Mouse (Mus musculus): ENCODE data around the gene Emc9. TPM values are rescaled to one million over a fixed set of nuclear protein-coding genes. Genes with fewer than 3 reads are reported as not detected.

Emc9 gene
- polyA plus RNA-seq, 2 experiments, result 19.2 to 33.0 TPM

GRCm38 (mm10) chr14:55540067-55540786 is 44.9 kb downstream of the Emc9 start, which contains the start of gene Pck2:
Pck2 (plus strand) TSS chr14:55540266.
- WGBS (ENCODE audit: insufficient replicate concordance), result under 1% methylated on average over 32 of the region's 32 CpGs
- peak within 1 kb of the TSS; percentile 66 to 79 for H3K4me3 ChIP-seq (ENCODE audit: insufficient read depth in 1 of 2, low read depth in 2 of 2, low read length in 2 of 2)
- peaks cover 20 to 30% of the 10 kb centered on the region in 2 experiments for H3K4me1 ChIP-seq (replicated peaks; ENCODE audit: control insufficient read depth in 2 of 2, insufficient read depth in 2 of 2, low read length in 1 of 2)
- ATAC-seq (ENCODE audit: insufficient read depth), result peak; percentile 96
- H3K9me3 ChIP-seq (ENCODE audit: control insufficient read depth, low read length), result no peaks in the 10 kb centered on the region
- H3K36me3 ChIP-seq (replicated peaks; ENCODE audit: control insufficient read depth, insufficient read depth, low read depth), result peaks cover 13% of the 10 kb centered on the region
- peak within 1 kb of the TSS; percentile 73 for H3K4me2 ChIP-seq (ENCODE audit: low read depth)
- peak within 1 kb of the TSS; percentile 88 for H3K9ac ChIP-seq (replicated peaks)
- DNase-seq (ENCODE audit: low read depth in 3 of 3, low spot score in 3 of 3), result peak; percentile 92 to 94 (median 93)
- no peaks in the 10 kb centered on the region for H3K27me3 ChIP-seq (ENCODE audit: control insufficient read depth, insufficient read depth, low read length)
- peak within 1 kb of the TSS; percentile 86 for H3K27ac ChIP-seq
- TF ChIP-seq EP300 (IDR thresholded peaks at IDR 0.05; ENCODE audit: low read depth), result no peak; the same call in 1 of the 2 replicates
- TF ChIP-seq CTCF (IDR thresholded peaks at IDR 0.05; ENCODE audit: low read depth), result no peak

- WGBS (ENCODE audit: insufficient replicate concordance), result 48% methylated on average over 6 of the region's 6 CpGs
- ATAC-seq (ENCODE audit: insufficient read depth) (no peak), DNase-seq (ENCODE audit: low read depth in 3 of 3, low spot score in 3 of 3) (no peak)
- H3K27ac ChIP-seq, result no peak overlapping the region
- no peaks in the 10 kb centered on the region for H3K9me3 ChIP-seq (ENCODE audit: control insufficient read depth, low read length)
- H3K9ac ChIP-seq (replicated peaks), result no peak overlapping the region
- H3K4me1 ChIP-seq (replicated peaks; ENCODE audit: control insufficient read depth in 2 of 2, insufficient read depth in 2 of 2, low read length in 1 of 2), result peaks cover 17 to 22% of the 10 kb centered on the region in 2 experiments
- no peak overlapping the region for H3K4me3 ChIP-seq (ENCODE audit: insufficient read depth in 1 of 2, low read depth in 2 of 2, low read length in 2 of 2)
- no peak overlapping the region for H3K4me2 ChIP-seq (ENCODE audit: low read depth)
- peak; percentile 97 for TF ChIP-seq CTCF (IDR thresholded peaks at IDR 0.05; ENCODE audit: low read depth)
- TF ChIP-seq EP300 (IDR thresholded peaks at IDR 0.05; ENCODE audit: low read depth), result no peak
- H3K27me3 ChIP-seq (ENCODE audit: control insufficient read depth, insufficient read depth, low read length), result no peaks in the 10 kb centered on the region
- no peaks in the 10 kb centered on the region for H3K36me3 ChIP-seq (replicated peaks; ENCODE audit: control insufficient read depth, insufficient read depth, low read depth)
These were observed 48.9 kb downstream of the Emc9 start for GRCm38 (mm10) chr14:55536116-55536745.

Other genes starting within 250 kb of the Emc9 start
Only the 30 nearest of the 31 such genes appear.
- 40.3 and 44.1 TPM in 2 replicates for gene Dhrs4, start 106.5 kb downstream of the Emc9 start, polyA plus RNA-seq (2012; rRNA removed)
- gene Dhrs4, start 106.5 kb downstream of the Emc9 start, polyA plus RNA-seq (2014; fragmentation: Nextera tagmentation; extraction: Ambion mirVana), result 40.4 and 42.2 TPM in 2 replicates
- gene Carmil3, start 94.7 kb downstream of the Emc9 start, polyA plus RNA-seq (2012; rRNA removed), result 2.6 TPM in 2 replicates
- gene Carmil3, start 94.7 kb downstream of the Emc9 start, polyA plus RNA-seq (2014; fragmentation: Nextera tagmentation; extraction: Ambion mirVana), result 0.32 and 0.45 TPM in 2 replicates
- 0.05 and 0.06 TPM in 2 replicates for gene Cpne6, start 74.9 kb downstream of the Emc9 start, polyA plus RNA-seq (2012; rRNA removed)
- not detected in 2 replicates for gene Cpne6, start 74.9 kb downstream of the Emc9 start, polyA plus RNA-seq (2014; fragmentation: Nextera tagmentation; extraction: Ambion mirVana)
- gene Nrl, start 60.3 kb downstream of the Emc9 start, polyA plus RNA-seq (2012; rRNA removed), result not detected in 2 replicates
- not detected in 2 replicates for gene Nrl, start 60.3 kb downstream of the Emc9 start, polyA plus RNA-seq (2014; fragmentation: Nextera tagmentation; extraction: Ambion mirVana)
- gene Pck2, start 45.0 kb downstream of the Emc9 start, polyA plus RNA-seq (2012; rRNA removed), result 19.6 and 21.9 TPM in 2 replicates
- 15.6 and 20.6 TPM in 2 replicates for gene Pck2, start 45.0 kb downstream of the Emc9 start, polyA plus RNA-seq (2014; fragmentation: Nextera tagmentation; extraction: Ambion mirVana)
- 25.4 and 30.9 TPM in 2 replicates for gene Dcaf11, start 25.3 kb downstream of the Emc9 start, polyA plus RNA-seq (2012; rRNA removed)
- 47.5 and 51.2 TPM in 2 replicates for gene Dcaf11, start 25.3 kb downstream of the Emc9 start, polyA plus RNA-seq (2014; fragmentation: Nextera tagmentation; extraction: Ambion mirVana)
- 0.95 and 1.3 TPM in 2 replicates for gene A730061H03Rik, start 24.9 kb downstream of the Emc9 start, polyA plus RNA-seq (2012; rRNA removed)
- gene A730061H03Rik, start 24.9 kb downstream of the Emc9 start, polyA plus RNA-seq (2014; fragmentation: Nextera tagmentation; extraction: Ambion mirVana), result 1.8 and 2.1 TPM in 2 replicates
- gene Fitm1, start 9.7 kb downstream of the Emc9 start, polyA plus RNA-seq (2012; rRNA removed), result 0.19 and 0.38 TPM in 2 replicates
- gene Fitm1, start 9.7 kb downstream of the Emc9 start, polyA plus RNA-seq (2014; fragmentation: Nextera tagmentation; extraction: Ambion mirVana), result 0.37 and 0.58 TPM in 2 replicates
- 32.0 and 51.1 TPM in 2 replicates for gene Psme1, start 7.2 kb downstream of the Emc9 start, polyA plus RNA-seq (2012; rRNA removed)
- gene Psme1, start 7.2 kb downstream of the Emc9 start, polyA plus RNA-seq (2014; fragmentation: Nextera tagmentation; extraction: Ambion mirVana), result 99.9 and 103 TPM in 2 replicates
- 36.2 and 56.0 TPM in 2 replicates for gene Psme2, start 5.8 kb upstream of the Emc9 start, polyA plus RNA-seq (2012; rRNA removed)
- 181 and 190 TPM in 2 replicates for gene Psme2, start 5.8 kb upstream of the Emc9 start, polyA plus RNA-seq (2014; fragmentation: Nextera tagmentation; extraction: Ambion mirVana)
- 6.2 and 6.5 TPM in 2 replicates for gene Rnf31, start 6.4 kb upstream of the Emc9 start, polyA plus RNA-seq (2012; rRNA removed)
- 6.6 and 7.6 TPM in 2 replicates for gene Rnf31, start 6.4 kb upstream of the Emc9 start, polyA plus RNA-seq (2014; fragmentation: Nextera tagmentation; extraction: Ambion mirVana)
- 13.5 and 15.1 TPM in 2 replicates for gene Irf9, start 18.3 kb upstream of the Emc9 start, polyA plus RNA-seq (2012; rRNA removed)
- gene Irf9, start 18.3 kb upstream of the Emc9 start, polyA plus RNA-seq (2014; fragmentation: Nextera tagmentation; extraction: Ambion mirVana), result 11.2 and 13.8 TPM in 2 replicates
- gene Rec8, start 32.7 kb upstream of the Emc9 start, polyA plus RNA-seq (2012; rRNA removed), result 1.7 and 1.9 TPM in 2 replicates
- 0.87 and 1.0 TPM in 2 replicates for gene Rec8, start 32.7 kb upstream of the Emc9 start, polyA plus RNA-seq (2014; fragmentation: Nextera tagmentation; extraction: Ambion mirVana)
- 13.5 and 27.6 TPM in 2 replicates for gene Ipo4, start 50.7 kb upstream of the Emc9 start, polyA plus RNA-seq (2012; rRNA removed)
- gene Ipo4, start 50.7 kb upstream of the Emc9 start, polyA plus RNA-seq (2014; fragmentation: Nextera tagmentation; extraction: Ambion mirVana), result 22.6 and 27.9 TPM in 2 replicates
- 2.0 and 3.4 TPM in 2 replicates for gene Gm49378, start 52.6 kb upstream of the Emc9 start, polyA plus RNA-seq (2012; rRNA removed)
- gene Gm49378, start 52.6 kb upstream of the Emc9 start, polyA plus RNA-seq (2014; fragmentation: Nextera tagmentation; extraction: Ambion mirVana), result 2.0 and 2.9 TPM in 2 replicates
- gene Tm9sf1, start 58.5 kb upstream of the Emc9 start, polyA plus RNA-seq (2012; rRNA removed), result 26.4 and 33.2 TPM in 2 replicates
- gene Tm9sf1, start 58.5 kb upstream of the Emc9 start, polyA plus RNA-seq (2014; fragmentation: Nextera tagmentation; extraction: Ambion mirVana), result 42.8 and 45.4 TPM in 2 replicates
- gene Tssk4, start 64.9 kb upstream of the Emc9 start, polyA plus RNA-seq (2012; rRNA removed), result 0.34 and 0.39 TPM in 2 replicates
- 0.19 and 0.23 TPM in 2 replicates for gene Tssk4, start 64.9 kb upstream of the Emc9 start, polyA plus RNA-seq (2014; fragmentation: Nextera tagmentation; extraction: Ambion mirVana)
- gene Mdp1, start 75.2 kb upstream of the Emc9 start, polyA plus RNA-seq (2012; rRNA removed), result 11.6 and 13.4 TPM in 2 replicates
- gene Mdp1, start 75.2 kb upstream of the Emc9 start, polyA plus RNA-seq (2014; fragmentation: Nextera tagmentation; extraction: Ambion mirVana), result 15.5 and 16.6 TPM in 2 replicates
- gene Gmpr2, start 86.6 kb upstream of the Emc9 start, polyA plus RNA-seq (2012; rRNA removed), result 10.6 and 14.1 TPM in 2 replicates
- gene Gmpr2, start 86.6 kb upstream of the Emc9 start, polyA plus RNA-seq (2014; fragmentation: Nextera tagmentation; extraction: Ambion mirVana), result 17.9 and 18.2 TPM in 2 replicates
- gene Nedd8, start 86.8 kb upstream of the Emc9 start, polyA plus RNA-seq (2012; rRNA removed), result 101 and 168 TPM in 2 replicates
- 279 and 286 TPM in 2 replicates for gene Nedd8, start 86.8 kb upstream of the Emc9 start, polyA plus RNA-seq (2014; fragmentation: Nextera tagmentation; extraction: Ambion mirVana)
- 13.4 and 16.6 TPM in 2 replicates for gene Tinf2, start 96.5 kb upstream of the Emc9 start, polyA plus RNA-seq (2012; rRNA removed)
- gene Tinf2, start 96.5 kb upstream of the Emc9 start, polyA plus RNA-seq (2014; fragmentation: Nextera tagmentation; extraction: Ambion mirVana), result 19.0 and 19.3 TPM in 2 replicates
- 2.0 and 2.4 TPM in 2 replicates for gene Tgm1, start 128.6 kb upstream of the Emc9 start, polyA plus RNA-seq (2012; rRNA removed)
- gene Tgm1, start 128.6 kb upstream of the Emc9 start, polyA plus RNA-seq (2014; fragmentation: Nextera tagmentation; extraction: Ambion mirVana), result 2.0 and 2.3 TPM in 2 replicates
- gene Rabggta, start 137.0 kb upstream of the Emc9 start, polyA plus RNA-seq (2012; rRNA removed), result 10.9 and 12.8 TPM in 2 replicates
- gene Rabggta, start 137.0 kb upstream of the Emc9 start, polyA plus RNA-seq (2014; fragmentation: Nextera tagmentation; extraction: Ambion mirVana), result 7.4 and 8.1 TPM in 2 replicates
- gene Dhrs1, start 160.4 kb upstream of the Emc9 start, polyA plus RNA-seq (2012; rRNA removed), result 21.2 and 31.0 TPM in 2 replicates
- gene Dhrs1, start 160.4 kb upstream of the Emc9 start, polyA plus RNA-seq (2014; fragmentation: Nextera tagmentation; extraction: Ambion mirVana), result 34.4 and 40.4 TPM in 2 replicates
- gene Nop9, start 160.4 kb upstream of the Emc9 start, polyA plus RNA-seq (2012; rRNA removed), result 13.1 and 13.2 TPM in 2 replicates
- 20.8 and 27.5 TPM in 2 replicates for gene Nop9, start 160.4 kb upstream of the Emc9 start, polyA plus RNA-seq (2014; fragmentation: Nextera tagmentation; extraction: Ambion mirVana)
- 37.3 and 42.1 TPM in 2 replicates for gene Cideb, start 173.2 kb upstream of the Emc9 start, polyA plus RNA-seq (2012; rRNA removed)
- gene Cideb, start 173.2 kb upstream of the Emc9 start, polyA plus RNA-seq (2014; fragmentation: Nextera tagmentation; extraction: Ambion mirVana), result 40.0 and 42.8 TPM in 2 replicates
- gene Ltb4r2, start 176.1 kb upstream of the Emc9 start, polyA plus RNA-seq (2012; rRNA removed), result 0.65 and 0.67 TPM in 2 replicates
- gene Ltb4r2, start 176.1 kb upstream of the Emc9 start, polyA plus RNA-seq (2014; fragmentation: Nextera tagmentation; extraction: Ambion mirVana), result 0.39 and 0.67 TPM in 2 replicates
- gene Ltb4r1, start 180.7 kb upstream of the Emc9 start, polyA plus RNA-seq (2012; rRNA removed), result 2.9 and 3.3 TPM in 2 replicates
- 1.7 and 2.7 TPM in 2 replicates for gene Ltb4r1, start 180.7 kb upstream of the Emc9 start, polyA plus RNA-seq (2014; fragmentation: Nextera tagmentation; extraction: Ambion mirVana)
- gene Adcy4, start 198.8 kb upstream of the Emc9 start, polyA plus RNA-seq (2012; rRNA removed), result 0.88 and 1.0 TPM in 2 replicates
- 0.66 and 1.2 TPM in 2 replicates for gene Adcy4, start 198.8 kb upstream of the Emc9 start, polyA plus RNA-seq (2014; fragmentation: Nextera tagmentation; extraction: Ambion mirVana)
- gene Ripk3, start 203.6 kb upstream of the Emc9 start, polyA plus RNA-seq (2012; rRNA removed), result 13.1 and 15.1 TPM in 2 replicates
- 18.2 and 22.0 TPM in 2 replicates for gene Ripk3, start 203.6 kb upstream of the Emc9 start, polyA plus RNA-seq (2014; fragmentation: Nextera tagmentation; extraction: Ambion mirVana)